Mouse (Mus musculus) CD4-positive helper T cell, adult 2 months (primary cell): ENCODE data around the gene Lgals4.

Experiments used
- DNase-seq: peaks from one replicate; pipeline ENCODE4 v3.0.0-alpha.2; 2012; ENCODE audit warnings: low read depth, missing footprints, low spot score

Gene Lgals4

GRCm38 (mm10) chr7:28808221-28808941 lies 25.3 kb upstream of the Lgals4 start, which contains the start of gene Hnrnpl:
TSS of gene Hnrnpl (plus strand) at chr7:28808541.
- peak; percentile 87 for DNase-seq

- peak; percentile 95 for DNase-seq
Observed at GRCm38 (mm10) chr7:28808957-28809393, 24.7 kb upstream of the Lgals4 start.

GRCm38 (mm10) chr7:28809401-28810089 lies 24.1 kb upstream of the Lgals4 start:
- peak; percentile 90 for DNase-seq

- peak; percentile 99 for DNase-seq
Observed at GRCm38 (mm10) chr7:28810107-28811066, 23.3 kb upstream of the Lgals4 start.

- DNase-seq: peak; percentile 97
Observed at GRCm38 (mm10) chr7:28811228-28811627, 22.4 kb upstream of the Lgals4 start.

- no peak for DNase-seq
Observed at GRCm38 (mm10) chr7:28811640-28812275, 21.9 kb upstream of the Lgals4 start.

GRCm38 (mm10) chr7:28812436-28812835 lies 21.2 kb upstream of the Lgals4 start:
- peak; percentile 42 for DNase-seq

- peak; percentile 58 for DNase-seq
Observed at GRCm38 (mm10) chr7:28812949-28813348, 20.7 kb upstream of the Lgals4 start.

GRCm38 (mm10) chr7:28814306-28815034 lies 19.2 kb upstream of the Lgals4 start:
- no peak for DNase-seq

GRCm38 (mm10) chr7:28815230-28815629 lies 18.4 kb upstream of the Lgals4 start:
- no peak for DNase-seq

- DNase-seq: peak; percentile 49
Observed at GRCm38 (mm10) chr7:28816201-28816600, 17.5 kb upstream of the Lgals4 start.

- no peak for DNase-seq
Observed at GRCm38 (mm10) chr7:28816920-28817319, 16.7 kb upstream of the Lgals4 start.

- no peak for DNase-seq
Observed at GRCm38 (mm10) chr7:28817524-28817923, 16.1 kb upstream of the Lgals4 start.

GRCm38 (mm10) chr7:28817957-28818356 lies 15.7 kb upstream of the Lgals4 start:
- DNase-seq: no peak

- DNase-seq: peak; percentile 5
Observed at GRCm38 (mm10) chr7:28818436-28818835, 15.2 kb upstream of the Lgals4 start.

- DNase-seq: no peak
Observed at GRCm38 (mm10) chr7:28818861-28819452, 14.7 kb upstream of the Lgals4 start.

GRCm38 (mm10) chr7:28819571-28819970 lies 14.1 kb upstream of the Lgals4 start:
- no peak for DNase-seq

- DNase-seq: peak; percentile 58
Observed at GRCm38 (mm10) chr7:28820358-28821260, 13.0 kb upstream of the Lgals4 start.

GRCm38 (mm10) chr7:28821261-28821831 lies 12.3 kb upstream of the Lgals4 start:
- peak; percentile 77 for DNase-seq
